Mouse (Mus musculus) heart, embryonic 11.5 days (tissue): Measurements from ENCODE around the gene Scn11a. TPM values are rescaled to one million over a fixed set of nuclear protein-coding genes. Genes with fewer than 3 reads are reported as not detected.

Experiments
- ATAC-seq: fragments of 200-750 bp; cut with Nextera tagmentation; replicated peaks from 2 replicates; pipeline ENCODE4 v1.8.0; 2017; ENCODE audit warnings: moderate library complexity; ENCODE audit not compliant: insufficient number of reproducible peaks, low FRiP score, low TSS enrichment
- H3K27ac ChIP-seq: fragments of 300-500 bp; sonication (generic); 2 replicates; pipeline ENCODE4 v1.5.1; 2014; ENCODE audit warnings: mild to moderate bottlenecking, low read depth, low read length
- H3K27me3 ChIP-seq: fragments of 300-500 bp; sonication (generic); 2 replicates; pipeline ENCODE4 v1.6.1; 2014; ENCODE audit warnings: mild to moderate bottlenecking, low read length, mixed read lengths; ENCODE audit not compliant: control insufficient read depth, insufficient read depth
- H3K36me3 ChIP-seq: fragments of 300-500 bp; sonication (generic); 2 replicates; pipeline ENCODE4 v1.6.1; 2014; ENCODE audit warnings: mild to moderate bottlenecking, low read length, moderate library complexity, mixed read lengths; ENCODE audit not compliant: control insufficient read depth, insufficient read depth
- H3K4me1 ChIP-seq: fragments of 300-500 bp; sonication (generic); 2 replicates; pipeline ENCODE4 v1.6.1; 2014; ENCODE audit warnings: low read length; ENCODE audit not compliant: control insufficient read depth, insufficient read depth
- H3K4me2 ChIP-seq: fragments of 300-500 bp; sonication (generic); 2 replicates; pipeline ENCODE4 v1.6.1; 2014; ENCODE audit warnings: mild to moderate bottlenecking, moderate library complexity
- H3K4me3 ChIP-seq: fragments of 300-500 bp; sonication (generic); 2 replicates; pipeline ENCODE4 v1.5.1; 2014; ENCODE audit warnings: low read depth, low read length
- H3K9ac ChIP-seq: fragments of 300-500 bp; sonication (generic); 2 replicates; pipeline ENCODE4 v1.6.1; 2014; ENCODE audit warnings: mild to moderate bottlenecking, low read depth, low read length, moderate library complexity
- H3K9me3 ChIP-seq: fragments of 300-500 bp; sonication (generic); replicated peaks from 2 replicates; pipeline ENCODE4 v1.6.1; 2016; ENCODE audit warnings: low read length; ENCODE audit not compliant: control insufficient read depth
- WGBS: fragments of 180-500 bp; shearing (Covaris S2); extraction: QIAGEN DNeasy Blood & Tissue Kit; methylation state at CpG from one replicate; pipeline ENCODE4 v1.1.7; 2014; ENCODE audit not compliant: insufficient replicate concordance; 5-methylcytosine and 5-hydroxymethylcytosine counted together
- polyA plus RNA-seq: library from polyadenylated mRNA; unstranded; fragments of >200 nt; fragmentation: Nextera tagmentation; extraction: Ambion mirVana; gene quantifications from 2 replicates; pipeline ENCODE4 v1.2.1, GENCODE M21; 2014

The Scn11a gene
- polyA plus RNA-seq, 1 experiment from 2014 or later = 0.06 TPM

GRCm38 (mm10) chr9:119780901-119781300 lies 44.4 kb downstream of the Scn11a start:
- Histone ChIP-seq H3K4me3 (no peak overlapping the region), H3K4me1 (no peaks in the 10 kb centered on the region), H3K27me3 (no peaks in the 10 kb centered on the region), H3K4me2 (no peak overlapping the region), H3K9me3 (no peaks in the 10 kb centered on the region), H3K27ac (no peak overlapping the region), H3K36me3 (no peaks in the 10 kb centered on the region), H3K9ac (no peak overlapping the region)
- WGBS = 81% methylated on average over 3 of the region's 3 CpGs
- no peak for ATAC-seq

- no peak overlapping the region for H3K4me3 ChIP-seq
- WGBS = 80% methylated on average over 7 of the region's 7 CpGs
- H3K9me3 ChIP-seq = no peaks in the 10 kb centered on the region
- ATAC-seq = no peak
- H3K9ac ChIP-seq = no peak overlapping the region
- H3K27me3 ChIP-seq = no peaks in the 10 kb centered on the region
- no peaks in the 10 kb centered on the region for H3K36me3 ChIP-seq
- H3K27ac ChIP-seq = no peak overlapping the region
- H3K4me1 ChIP-seq = no peaks in the 10 kb centered on the region
- no peak overlapping the region for H3K4me2 ChIP-seq
These were observed 48.6 kb downstream of the Scn11a start for GRCm38 (mm10) chr9:119776661-119777060.

GRCm38 (mm10) chr9:119768585-119768984 lies 56.7 kb downstream of the Scn11a start:
- H3K4me1 ChIP-seq = no peaks in the 10 kb centered on the region
- no peaks in the 10 kb centered on the region for H3K9me3 ChIP-seq
- no peaks in the 10 kb centered on the region for H3K27me3 ChIP-seq
- H3K4me3 ChIP-seq = no peak overlapping the region
- no peak overlapping the region for H3K27ac ChIP-seq
- H3K4me2 ChIP-seq = no peak overlapping the region
- 44% methylated on average over 7 of the region's 7 CpGs for WGBS
- ATAC-seq = no peak
- H3K36me3 ChIP-seq = no peaks in the 10 kb centered on the region
- H3K9ac ChIP-seq = no peak overlapping the region

- Histone ChIP-seq H3K36me3 (no peaks in the 10 kb centered on the region), H3K4me1 (no peaks in the 10 kb centered on the region), H3K4me2 (no peak overlapping the region), H3K9ac (no peak overlapping the region), H3K27ac (no peak overlapping the region), H3K27me3 (no peaks in the 10 kb centered on the region), H3K4me3 (no peak overlapping the region), H3K9me3 (no peaks in the 10 kb centered on the region; the same call in 1 of the 2 replicates)
- WGBS = 86% methylated on average over 3 of the region's 3 CpGs
- no peak for ATAC-seq
These were observed 65.0 kb downstream of the Scn11a start for GRCm38 (mm10) chr9:119760226-119760625.

- Histone ChIP-seq H3K27ac (no peak overlapping the region), H3K4me1 (no peaks in the 10 kb centered on the region), H3K36me3 (no peaks in the 10 kb centered on the region), H3K4me2 (no peak overlapping the region), H3K27me3 (no peaks in the 10 kb centered on the region), H3K9ac (no peak overlapping the region), H3K9me3 (no peaks in the 10 kb centered on the region; the same call in 1 of the 2 replicates), H3K4me3 (no peak overlapping the region)
- WGBS = 79% methylated on average over 1 of the region's 1 CpGs
- no peak for ATAC-seq
These were observed 65.8 kb downstream of the Scn11a start for GRCm38 (mm10) chr9:119759457-119759856.

- H3K36me3 ChIP-seq = no peaks in the 10 kb centered on the region
- 13% methylated on average over 5 of the region's 5 CpGs for WGBS
- H3K4me1 ChIP-seq = no peaks in the 10 kb centered on the region
- H3K9me3 ChIP-seq = 0 out of 2 replicates have a peak, but pooled peaks cover 3% of the 10 kb centered on the region
- H3K27me3 ChIP-seq = no peaks in the 10 kb centered on the region
- no peak overlapping the region for H3K9ac ChIP-seq
- no peak overlapping the region for H3K4me2 ChIP-seq
- no peak overlapping the region for H3K27ac ChIP-seq
- ATAC-seq = no peak
- H3K4me3 ChIP-seq = no peak overlapping the region
These were observed 73.7 kb downstream of the Scn11a start for GRCm38 (mm10) chr9:119751507-119751906.

GRCm38 (mm10) chr9:119749112-119749511 lies 76.1 kb downstream of the Scn11a start:
- no peaks in the 10 kb centered on the region for H3K36me3 ChIP-seq
- WGBS = 56% methylated on average over 9 of the region's 9 CpGs

GRCm38 (mm10) chr9:119743900-119744299 lies 81.4 kb downstream of the Scn11a start:
- no peak for ATAC-seq
- 53% methylated on average over 4 of the region's 4 CpGs for WGBS

More at GRCm38 (mm10) chr9:119749112-119749511, 76.1 kb downstream of the Scn11a start:
- Histone ChIP-seq H3K9me3 (0 out of 2 replicates have a peak, but pooled peaks cover 3% of the 10 kb centered on the region), H3K4me1 (no peaks in the 10 kb centered on the region), H3K4me3 (no peak overlapping the region), H3K27ac (no peak overlapping the region), H3K9ac (no peak overlapping the region), H3K27me3 (no peaks in the 10 kb centered on the region), H3K4me2 (no peak overlapping the region)
- no peak for ATAC-seq

GRCm38 (mm10) chr9:119743312-119743711 lies 81.9 kb downstream of the Scn11a start:
- no peaks in the 10 kb centered on the region for H3K4me1 ChIP-seq
- WGBS = 61% methylated on average over 3 of the region's 3 CpGs

More at GRCm38 (mm10) chr9:119743900-119744299, 81.4 kb downstream of the Scn11a start:
- Histone ChIP-seq H3K4me3 (no peak overlapping the region), H3K36me3 (no peaks in the 10 kb centered on the region), H3K4me2 (no peak overlapping the region), H3K9me3 (0 out of 2 replicates have a peak, but pooled peaks cover 3% of the 10 kb centered on the region), H3K9ac (no peak overlapping the region), H3K27me3 (no peaks in the 10 kb centered on the region), H3K4me1 (no peaks in the 10 kb centered on the region), H3K27ac (no peak overlapping the region)

More at GRCm38 (mm10) chr9:119743312-119743711, 81.9 kb downstream of the Scn11a start:
- 0 out of 2 replicates have a peak, but pooled peaks cover 3% of the 10 kb centered on the region for H3K9me3 ChIP-seq
- H3K4me3 ChIP-seq = no peak overlapping the region
- H3K36me3 ChIP-seq = no peaks in the 10 kb centered on the region
- H3K27ac ChIP-seq = no peak overlapping the region
- H3K4me2 ChIP-seq = no peak overlapping the region
- H3K9ac ChIP-seq = no peak overlapping the region
- no peak for ATAC-seq
- H3K27me3 ChIP-seq = no peaks in the 10 kb centered on the region
